Mouse (Mus musculus): Measurements from ENCODE around the gene Pfkfb4. TPM values are rescaled to one million over a fixed set of nuclear protein-coding genes. Genes with fewer than 3 reads are reported as not detected.
A peak's percentile ranks its signal among the peaks of the same experiment; 100 is the strongest.

Pfkfb4 gene
- total RNA-seq, 2 experiments from 2014 or later: 18.8 to 43.0 TPM

- DNase-seq (ENCODE audit: low spot score): no peak
These were observed 1.2 kb downstream of the Pfkfb4 start for GRCm38 (mm10) chr9:108992620-108993361.

GRCm38 (mm10) chr9:108996411-108996810 lies 4.8 kb downstream of the Pfkfb4 start:
- no peak for DNase-seq (ENCODE audit: low spot score)

GRCm38 (mm10) chr9:108998287-108999166 lies 6.9 kb downstream of the Pfkfb4 start:
- DNase-seq (ENCODE audit: low spot score): no peak

- DNase-seq (ENCODE audit: low spot score): no peak
These were observed 7.6 kb downstream of the Pfkfb4 start for GRCm38 (mm10) chr9:108999167-108999526.

- peak; percentile 64 for DNase-seq (ENCODE audit: low spot score)
These were observed 9.1 kb downstream of the Pfkfb4 start for GRCm38 (mm10) chr9:109000726-109001125.

- DNase-seq (ENCODE audit: low spot score): peak; percentile 57
These were observed 11.6 kb downstream of the Pfkfb4 start for GRCm38 (mm10) chr9:109003201-109003600.

- DNase-seq (ENCODE audit: low spot score): peak; percentile 49
These were observed 15.6 kb downstream of the Pfkfb4 start for GRCm38 (mm10) chr9:109007025-109007780.

GRCm38 (mm10) chr9:109008081-109008480 lies 16.5 kb downstream of the Pfkfb4 start:
- DNase-seq (ENCODE audit: low spot score): peak; percentile 24

- DNase-seq (ENCODE audit: low spot score): peak; percentile 48
These were observed 17.5 kb downstream of the Pfkfb4 start for GRCm38 (mm10) chr9:109008994-109009635.

- peak; percentile 87 for DNase-seq (ENCODE audit: low spot score)
These were observed 18.2 kb downstream of the Pfkfb4 start for GRCm38 (mm10) chr9:109009636-109010315.

GRCm38 (mm10) chr9:109010316-109010690 lies 18.7 kb downstream of the Pfkfb4 start:
- peak; percentile 67 for DNase-seq (ENCODE audit: low spot score)

GRCm38 (mm10) chr9:109015397-109015796 lies 23.8 kb downstream of the Pfkfb4 start:
- no peak for DNase-seq (ENCODE audit: low spot score)

- DNase-seq (ENCODE audit: low spot score): no peak
These were observed 25.5 kb downstream of the Pfkfb4 start for GRCm38 (mm10) chr9:109016973-109017604.

- no peak for DNase-seq (ENCODE audit: low spot score)
These were observed 29.9 kb downstream of the Pfkfb4 start for GRCm38 (mm10) chr9:109021428-109021827.

- DNase-seq (ENCODE audit: low spot score): no peak
These were observed 31.5 kb downstream of the Pfkfb4 start for GRCm38 (mm10) chr9:109022866-109023685.

GRCm38 (mm10) chr9:109027521-109027920 lies 35.9 kb downstream of the Pfkfb4 start:
- peak; percentile 70 for DNase-seq (ENCODE audit: low spot score)

GRCm38 (mm10) chr9:109028421-109028820 lies 36.8 kb downstream of the Pfkfb4 start:
- DNase-seq (ENCODE audit: low spot score): no peak

- DNase-seq (ENCODE audit: low spot score): no peak
These were observed 37.3 kb downstream of the Pfkfb4 start for GRCm38 (mm10) chr9:109028919-109029318.

GRCm38 (mm10) chr9:109030312-109030711 lies 38.7 kb downstream of the Pfkfb4 start:
- no peak for DNase-seq (ENCODE audit: low spot score)

Data from gastrocnemius, adult 18-20 months (tissue).